Mouse (Mus musculus): ENCODE measurements at regions not wholly inside any gene's neighbourhood (a gene's known extent, or its start where the extent isn't known, plus 50 kb on each side); places are given as distances from the start of the nearest gene placed in this dataset.

DNA sequence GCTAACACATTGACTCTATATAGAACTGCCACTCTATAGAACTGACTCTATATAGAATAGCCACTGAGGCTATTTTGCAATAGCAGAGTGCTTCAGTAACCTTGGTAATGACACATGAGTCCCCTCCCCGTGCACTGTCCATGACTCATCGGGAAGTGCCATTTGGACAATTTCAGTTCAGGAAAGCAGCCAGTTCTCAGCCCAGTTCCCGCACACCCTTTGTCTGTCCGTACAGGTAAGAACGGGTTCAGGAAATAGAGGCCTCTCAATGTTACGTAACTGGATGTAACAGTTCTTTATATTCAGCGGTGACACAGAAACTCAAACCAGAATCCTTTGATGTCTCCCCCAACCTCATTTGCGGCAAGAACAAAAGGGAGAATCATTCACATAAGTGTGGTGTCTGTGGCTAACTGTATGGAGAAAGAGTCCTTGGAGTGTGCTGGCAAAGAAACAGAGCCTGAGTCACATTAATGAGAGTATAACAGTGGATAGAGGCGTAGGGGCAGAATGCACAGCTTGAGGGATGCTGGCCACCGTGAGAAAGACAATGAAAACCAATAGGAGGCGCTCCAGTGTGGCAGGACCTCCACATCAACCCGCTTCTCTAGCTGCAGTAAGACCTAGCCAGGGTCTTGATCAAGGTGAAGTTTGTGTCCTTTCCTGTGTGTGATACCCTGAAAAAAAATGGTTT lies 72.8 kb upstream of the Ptprz1 start:
- TF ChIP-seq CTCF (IDR thresholded peaks at IDR 0.05; ENCODE audit: low read depth), result no peak
- TF ChIP-seq EP300 (IDR thresholded peaks at IDR 0.05; ENCODE audit: low read depth), result no peak

Data from liver, postnatal 0 days (tissue).